Mouse (Mus musculus): ENCODE measurements at regions not wholly inside any gene's neighbourhood (a gene's known extent, or its start where the extent isn't known, plus 50 kb on each side); places are given as distances from the start of the nearest gene placed in this dataset.

GRCm38 (mm10) chr12:42369029-42369577 lies 882.9 kb upstream of the Lrrn3 start:
- DNase-seq, result no peak

- no peak for DNase-seq
Measured at GRCm38 (mm10) chr12:42338996-42339680, 852.9 kb upstream of the Lrrn3 start.

DNA sequence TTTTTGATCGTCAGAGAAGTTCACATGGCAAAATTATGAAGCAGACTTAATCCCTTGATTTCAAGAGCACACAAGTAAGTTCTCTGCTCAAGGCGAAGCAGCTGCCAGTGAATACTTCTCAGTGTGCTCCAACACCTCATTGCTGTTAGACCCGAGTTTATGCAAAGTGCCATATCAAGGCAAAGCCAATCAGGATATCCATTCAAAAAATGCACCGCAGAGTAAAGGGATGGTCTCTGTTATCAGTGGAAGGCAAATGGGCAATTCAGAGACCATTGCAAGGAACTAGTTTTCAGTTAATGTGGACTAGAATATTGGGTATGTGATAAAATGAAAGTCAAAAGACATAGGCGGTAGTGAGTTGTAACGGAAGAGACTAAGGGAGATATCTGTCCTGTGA lies 820.2 kb upstream of the Lrrn3 start:
- no peak for DNase-seq

GRCm38 (mm10) chr12:42277241-42278032 lies 791.2 kb upstream of the Lrrn3 start:
- no peak for DNase-seq

GRCm38 (mm10) chr12:42250410-42250809 lies 764.2 kb upstream of the Lrrn3 start:
- DNase-seq, result no peak

- DNase-seq, result no peak
Measured at GRCm38 (mm10) chr12:42229235-42229634, 743.0 kb upstream of the Lrrn3 start.

DNA sequence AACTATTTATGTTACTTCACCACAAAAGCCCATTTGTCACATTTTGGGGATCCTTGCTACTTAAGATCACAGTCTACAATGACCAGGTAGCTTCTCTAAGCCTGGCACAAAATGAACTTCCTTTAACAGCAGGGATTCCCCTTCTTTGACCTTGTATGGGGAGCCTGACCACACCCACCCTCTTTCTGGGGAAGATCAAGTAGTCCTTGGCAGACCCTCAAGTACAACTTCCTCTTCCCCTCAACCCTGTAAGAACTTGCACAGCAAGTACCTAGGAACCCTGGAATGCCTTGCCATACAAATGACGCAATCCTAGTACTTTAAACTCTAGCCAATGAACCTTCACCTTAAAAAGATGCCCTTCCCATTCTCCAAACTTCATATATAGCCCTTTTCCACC lies 695.4 kb upstream of the Lrrn3 start:
- DNase-seq, result no peak

DNA sequence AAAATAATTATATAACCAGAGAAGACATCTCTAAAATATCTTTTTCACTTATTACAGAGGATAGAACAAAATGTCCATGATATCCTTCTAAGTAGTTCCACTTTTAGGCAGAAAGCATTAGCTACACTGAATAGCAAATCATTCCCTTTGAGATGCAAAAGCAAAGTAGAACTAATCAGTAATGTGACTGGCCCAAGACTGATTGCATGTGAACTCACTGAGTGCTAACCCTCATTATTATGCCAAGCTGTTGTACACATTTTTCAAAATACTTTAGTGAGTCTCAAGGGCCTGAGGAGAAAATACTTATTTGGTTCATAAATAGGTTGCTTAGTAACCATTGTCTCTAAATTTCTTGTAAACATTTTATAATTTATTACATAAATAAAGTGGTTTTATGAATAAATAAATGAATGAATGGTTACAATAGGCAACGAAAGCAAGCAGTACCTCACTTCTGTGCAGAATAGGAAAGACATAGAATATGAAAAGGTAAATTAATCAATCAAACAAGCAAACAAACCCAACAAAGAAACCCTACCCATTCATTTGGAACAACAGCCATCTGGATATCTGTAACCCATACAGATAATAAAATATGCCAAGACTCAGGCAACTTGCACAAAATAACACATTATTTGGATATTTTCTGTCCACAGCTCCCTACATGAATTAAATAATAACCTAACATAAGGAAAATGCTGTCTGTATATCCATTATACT lies 693.9 kb upstream of the Lrrn3 start:
- no peak for DNase-seq

- no peak for DNase-seq
Measured at GRCm38 (mm10) chr12:42147971-42148370, 661.7 kb upstream of the Lrrn3 start.

GRCm38 (mm10) chr12:42138694-42139442 lies 652.6 kb upstream of the Lrrn3 start:
- peak; percentile 9 to 12 for DNase-seq

DNA sequence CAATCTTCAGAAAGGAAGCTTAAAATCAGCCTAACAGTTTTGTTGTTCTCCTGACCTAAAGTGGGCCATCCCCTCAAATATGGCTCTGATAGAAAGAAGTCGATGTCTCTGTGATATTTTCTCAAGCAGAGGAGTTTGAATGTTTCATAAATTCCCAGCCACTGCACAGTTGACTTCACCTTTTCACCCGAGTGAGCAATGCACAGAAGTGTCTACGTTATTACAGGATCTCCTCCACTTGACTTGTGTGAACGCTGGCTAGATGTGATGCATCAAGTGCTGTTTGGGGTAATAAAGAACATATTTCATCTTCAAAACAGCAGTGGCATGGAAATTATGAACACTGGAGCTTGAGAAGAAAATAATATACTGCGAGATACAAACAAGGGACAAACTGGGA lies 651.9 kb upstream of the Lrrn3 start:
- peak in 1 of 2 experiments; percentile 3 for DNase-seq

DNA sequence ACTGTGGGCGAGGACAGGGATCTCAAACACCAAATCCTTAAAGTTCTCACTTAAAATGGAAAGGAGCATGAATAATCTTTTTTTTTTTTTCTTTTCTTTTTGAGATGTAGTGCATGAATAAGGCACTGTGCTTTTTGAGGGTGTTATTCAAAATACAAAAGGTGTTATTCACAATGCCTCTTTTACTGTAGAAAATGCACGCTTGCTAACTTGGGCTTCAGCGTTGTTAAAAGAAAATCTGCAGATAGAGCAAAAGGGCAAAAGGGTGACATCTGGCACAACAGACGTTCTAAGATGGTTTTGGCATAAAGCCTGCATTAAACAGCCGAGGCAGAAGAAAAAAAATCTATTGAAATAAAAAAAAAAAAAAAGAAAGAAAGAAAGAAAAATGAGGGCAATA lies 651.5 kb upstream of the Lrrn3 start:
- peak; percentile 14 to 17 for DNase-seq

DNA sequence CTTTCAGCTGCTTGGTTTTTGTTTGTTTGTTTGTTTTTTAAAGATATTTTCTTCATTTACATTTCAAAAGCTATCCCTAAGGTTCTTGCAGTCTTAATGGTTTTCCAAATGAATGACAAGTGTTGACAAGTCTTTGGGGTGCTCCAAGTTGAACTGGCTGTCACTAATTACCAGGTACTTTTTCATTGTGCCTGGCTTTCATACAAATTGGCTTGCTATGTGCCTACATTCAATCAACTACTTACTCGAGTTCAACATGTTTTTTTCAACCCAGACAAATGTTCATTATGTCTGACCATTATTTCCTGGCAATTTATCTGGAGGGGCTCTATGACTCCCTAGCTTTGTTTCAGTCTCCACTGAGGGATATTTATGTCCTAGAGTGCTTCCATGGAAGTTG lies 614.0 kb upstream of the Lrrn3 start:
- no peak for DNase-seq

GRCm38 (mm10) chr12:42070401-42070800 lies 584.2 kb upstream of the Lrrn3 start:
- DNase-seq, result peak; percentile 29 to 43

DNA sequence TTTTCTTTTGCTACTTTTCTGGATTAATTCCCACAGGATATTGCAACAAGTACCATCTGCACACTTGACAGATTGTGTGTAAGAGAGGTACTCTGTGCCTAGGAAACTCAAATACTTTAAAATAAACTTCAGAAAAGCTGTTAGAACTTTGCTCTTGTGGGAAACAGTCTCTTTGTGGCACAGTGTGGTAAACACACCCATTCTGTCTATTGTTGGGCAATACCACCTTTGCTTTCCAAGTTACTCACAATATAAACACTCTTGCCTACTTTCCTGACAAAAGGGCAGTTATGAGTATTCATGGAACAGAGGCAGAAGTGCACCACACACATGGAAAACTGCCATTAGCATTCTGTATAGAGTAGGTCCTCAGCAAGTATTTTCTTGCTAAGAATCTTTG lies 577.5 kb upstream of the Lrrn3 start:
- no peak for DNase-seq

- no peak for DNase-seq
Measured at GRCm38 (mm10) chr12:42049056-42049455, 562.8 kb upstream of the Lrrn3 start.

DNA sequence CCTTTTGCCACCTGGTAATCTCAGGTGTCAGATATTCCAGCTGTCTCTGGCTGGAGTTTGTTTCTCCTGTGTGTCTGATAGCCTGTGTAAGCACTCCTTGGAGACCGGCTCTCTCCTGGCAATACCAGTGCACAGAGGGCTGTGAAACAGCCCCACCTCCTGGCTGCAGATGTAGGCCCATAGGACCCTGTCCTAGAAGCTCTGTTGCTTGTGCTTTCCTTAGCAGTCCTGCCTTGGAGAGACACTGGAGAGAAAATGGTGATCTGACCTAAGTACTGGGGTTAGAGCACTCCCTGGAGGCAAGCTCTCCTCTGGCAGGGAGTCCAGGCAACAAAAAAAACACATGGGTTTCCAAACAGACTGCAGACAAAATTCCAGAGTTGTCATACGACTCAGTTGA lies 541.6 kb upstream of the Lrrn3 start:
- DNase-seq, result no peak

GRCm38 (mm10) chr12:42017506-42017905 lies 531.3 kb upstream of the Lrrn3 start:
- DNase-seq, result no peak

- DNase-seq, result no peak
Measured at GRCm38 (mm10) chr12:42008827-42009383, 522.7 kb upstream of the Lrrn3 start.

GRCm38 (mm10) chr12:42006912-42007311 lies 520.7 kb upstream of the Lrrn3 start:
- no peak for DNase-seq

Measured in cerebellum, adult 18-20 months (tissue).